In genomic region chr6:142045746-142046145, GRCm38 (mm10) we compare ENCODE assay signal across 29 mouse cellular contexts. TPM values are rescaled to one million over a fixed set of nuclear protein-coding genes. Genes with fewer than 3 reads are reported as not detected.
DNase-seq lines count a peak whose midpoint lies in the region; ATAC-seq and TF ChIP-seq lines count a peak whose summit lies in the region.
"Had no signal": no experiment of that assay in that cellular context is flagged by ENCODE, and none has a peak within 500 bp of the region (broad histone marks: within the 10 kb centered on the region; RNA-seq: fewer than 3 reads in every experiment).

No protein-coding gene starts in this region.

- peak; percentile 25 for DNase-seq in kidney, adult 11 months
- DNase-seq in kidney, postnatal 14 days, result no peak
- peak; percentile 82 for DNase-seq in kidney, adult 2 months
- no peak for DNase-seq in kidney, postnatal 4 days
- DNase-seq in kidney, adult 9 months, result peak; percentile 86
- DNase-seq in Muller cell, postnatal 12 days (ENCODE audit: inconsistent ontology term), result peak; percentile 40
- DNase-seq in cerebellum, adult 11 months, result no peak
- DNase-seq: adrenal gland, adult 2 months; adrenal gland, postnatal 10 days; adrenal gland, postnatal 25 days; B cell, adult 2 months; cerebellum, adult 11-12 months; cerebellum, adult 2 months; cerebellum, adult 9-10 months; cerebellum, postnatal 10 days; cerebellum, postnatal 25 days had no signal

- no peak overlapping the region for H3K4me3 ChIP-seq in kidney, adult 2 months (ENCODE audit: insufficient read depth, low read depth, low read length)
- H3K4me3 ChIP-seq in kidney, embryonic 14.5 days (ENCODE audit: low read length), result no peak overlapping the region
- H3K4me3 ChIP-seq: embryonic facial prominence, embryonic 10.5 days; embryonic facial prominence, embryonic 12.5 days; forebrain, embryonic 10.5 days; forebrain, embryonic 12.5 days had no signal

- H3K27me3 ChIP-seq in kidney, adult 2 months (replicated peaks; ENCODE audit: control insufficient read depth, insufficient read depth, low read length), result no peaks in the 10 kb centered on the region
- H3K27me3 ChIP-seq in kidney, embryonic 14.5 days (ENCODE audit: control insufficient read depth, insufficient read depth, low read length), result no peaks in the 10 kb centered on the region
- H3K27me3 ChIP-seq: CH12.LX; embryonic facial prominence, embryonic 12.5 days; forebrain, embryonic 12.5 days had no signal

- 73% methylated on average over 2 of the region's 2 CpGs for WGBS in kidney, adult 2 months
- 89% methylated on average over 2 of the region's 2 CpGs for WGBS in kidney, embryonic 14.5 days

- H3K27ac ChIP-seq in kidney, adult 2 months (ENCODE audit: insufficient read depth, low read depth, low read length), result peak overlapping the region; percentile 86
- no peak overlapping the region for H3K27ac ChIP-seq in kidney, embryonic 14.5 days (ENCODE audit: low read depth, low read length)
- H3K27ac ChIP-seq: embryonic facial prominence, embryonic 10.5 days; embryonic facial prominence, embryonic 12.5 days; forebrain, embryonic 10.5 days; forebrain, embryonic 12.5 days had no signal

- no peaks in the 10 kb centered on the region for H3K36me3 ChIP-seq in kidney, adult 2 months (ENCODE audit: control insufficient read depth, insufficient read depth, low read length)
- H3K36me3 ChIP-seq in kidney, embryonic 14.5 days (ENCODE audit: control insufficient read depth, insufficient read depth, low read length), result no peaks in the 10 kb centered on the region
- H3K36me3 ChIP-seq: embryonic facial prominence, embryonic 10.5 days; embryonic facial prominence, embryonic 12.5 days; forebrain, embryonic 10.5 days; forebrain, embryonic 12.5 days; G1E had no signal

- no peak for TF ChIP-seq POLR2A in kidney, adult 2 months (IDR thresholded peaks at IDR 0.05; ENCODE audit: low read depth, low read length)

- no peaks in the 10 kb centered on the region; the same call in 1 of the 2 replicates for H3K4me1 ChIP-seq in kidney, adult 2 months (ENCODE audit: control insufficient read depth, insufficient read depth, low read length)
- no peaks in the 10 kb centered on the region for H3K4me1 ChIP-seq in kidney, embryonic 14.5 days (ENCODE audit: control insufficient read depth, insufficient read depth, low read length)
- H3K4me1 ChIP-seq: embryonic facial prominence, embryonic 10.5 days; embryonic facial prominence, embryonic 12.5 days; forebrain, embryonic 10.5 days; forebrain, embryonic 12.5 days had no signal

- TF ChIP-seq CTCF in kidney, adult 2 months (conservative IDR thresholded peaks at IDR 0.05; ENCODE audit: insufficient read depth, insufficient read length, low read depth, low read length), result no peak

- no peak overlapping the region for H3K9ac ChIP-seq in kidney, embryonic 14.5 days (ENCODE audit: low read depth, low read length)
- H3K9ac ChIP-seq: embryonic facial prominence, embryonic 12.5 days; forebrain, embryonic 12.5 days had no signal

- H3K9me3 ChIP-seq in kidney, embryonic 14.5 days (ENCODE audit: control insufficient read depth, low read length), result no peaks in the 10 kb centered on the region
- H3K9me3 ChIP-seq: embryonic facial prominence, embryonic 10.5 days; embryonic facial prominence, embryonic 12.5 days; forebrain, embryonic 10.5 days; forebrain, embryonic 12.5 days; G1E had no signal

- H3K4me2 ChIP-seq in kidney, embryonic 14.5 days (replicated peaks; ENCODE audit: low read depth, low read length), result no peak overlapping the region
- H3K4me2 ChIP-seq: embryonic facial prominence, embryonic 12.5 days; forebrain, embryonic 12.5 days had no signal

- ATAC-seq in kidney, embryonic 14.5 days (ENCODE audit: low FRiP score, low TSS enrichment), result no peak
- ATAC-seq: CD4-positive, CD25-positive, alpha-beta regulatory T cell, adult 4 months; forebrain, embryonic 14.5 days; forebrain, embryonic 16.5 days had no signal

RNA-seq across cellular contexts. Expression of gene Gm6614, which starts 34.5 kb away (rescaled TPM):
- 0.06 and 0.08 TPM in 2 replicates for polyA plus RNA-seq in kidney, adult 2 months (2012; rRNA removed)
- polyA plus RNA-seq in kidney, embryonic 14.5 days (2014; fragmentation: Nextera tagmentation; extraction: Ambion mirVana), result not detected in 2 replicates
- polyA plus RNA-seq: adrenal gland, adult 2 months; brain, embryonic 14.5 days; CD4-positive, CD25-positive, alpha-beta regulatory T cell, adult 4 months; cerebellum, adult 2 months; cortical plate, adult 2 months; embryonic facial prominence, embryonic 12.5 days; embryonic facial prominence, embryonic 14.5 days; forebrain, embryonic 10.5 days; forebrain, embryonic 12.5 days; forebrain, embryonic 14.5 days; forebrain, embryonic 16.5 days; G1E had no signal

Comparison
In these comparisons a context has a peak if more than half of its experiments do, and no peak if none do; other contexts are left out.
1. DNase-seq: peak in kidney, adult 11 months (single experiment), kidney, adult 2 months (single experiment), kidney, adult 9 months (single experiment) and Muller cell, postnatal 12 days (single experiment); none in kidney, postnatal 14 days (single experiment), kidney, postnatal 4 days (0 of 2) and cerebellum, adult 11 months (single experiment).